Mouse (Mus musculus): ENCODE results near the gene Lrch4. TPM values are rescaled to one million over a fixed set of nuclear protein-coding genes. Genes with fewer than 3 reads are reported as not detected.
"Not testable (repeated sequence)": the region's sequence is repeated elsewhere in the genome, so short reads cannot be mapped to it uniquely, and the experiment has no call there.

The Lrch4 gene
- polyA plus RNA-seq, 1 experiment from 2014 or later = 35.3 TPM

DNA sequence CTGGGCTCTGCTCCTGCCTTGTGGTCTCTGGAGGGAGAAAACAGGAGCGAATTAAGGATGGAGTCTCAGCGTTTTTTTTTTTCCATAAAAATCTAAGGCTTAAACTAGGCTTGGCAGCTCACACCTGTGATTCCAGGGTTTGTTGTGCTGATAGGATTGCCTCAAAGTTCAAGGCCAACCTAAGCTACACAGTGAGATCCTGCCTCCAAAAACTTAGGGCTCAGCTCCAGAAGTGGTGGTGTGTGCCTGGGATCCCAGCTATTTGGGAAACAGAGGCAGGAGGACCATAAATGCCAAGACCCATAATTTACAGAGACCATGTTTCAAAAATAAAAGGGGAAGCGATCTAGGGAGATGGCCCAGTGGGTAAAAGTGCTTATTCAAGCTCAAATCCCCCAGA, 19.6 kb upstream of the Lrch4 start:
- H3K4me2 ChIP-seq (ENCODE audit: low read depth, severe bottlenecking) = peak overlapping the region; percentile 57
- peak overlapping the region; percentile 30; the same call in 1 of the 2 replicates for H3K4me3 ChIP-seq (ENCODE audit: low read depth, low read length)
- ATAC-seq (ENCODE audit: insufficient number of reproducible peaks, low FRiP score, low TSS enrichment, low read depth) = no peak
- H3K9me3 ChIP-seq (ENCODE audit: control insufficient read depth, low read length) = no peaks in the 10 kb centered on the region
- peaks cover 50% of the 10 kb centered on the region for H3K4me1 ChIP-seq (ENCODE audit: control insufficient read depth, insufficient read depth, low read length)
- H3K36me3 ChIP-seq (ENCODE audit: control insufficient read depth, insufficient read depth, low read length) = peaks cover 6% of the 10 kb centered on the region; the same call in 1 of the 2 replicates
- no peaks in the 10 kb centered on the region for H3K27me3 ChIP-seq (ENCODE audit: control insufficient read depth, insufficient read depth, low read length)
- peak overlapping the region; percentile 50; the same call in 1 of the 2 replicates for H3K9ac ChIP-seq (ENCODE audit: low read length)
- no peak for DNase-seq (ENCODE audit: low spot score)
- 42% methylated on average over 3 of the region's 3 CpGs for WGBS
- peak overlapping the region; percentile 30; the same call in 1 of the 2 replicates for H3K27ac ChIP-seq (replicated peaks; ENCODE audit: low read depth, low read length)

DNA sequence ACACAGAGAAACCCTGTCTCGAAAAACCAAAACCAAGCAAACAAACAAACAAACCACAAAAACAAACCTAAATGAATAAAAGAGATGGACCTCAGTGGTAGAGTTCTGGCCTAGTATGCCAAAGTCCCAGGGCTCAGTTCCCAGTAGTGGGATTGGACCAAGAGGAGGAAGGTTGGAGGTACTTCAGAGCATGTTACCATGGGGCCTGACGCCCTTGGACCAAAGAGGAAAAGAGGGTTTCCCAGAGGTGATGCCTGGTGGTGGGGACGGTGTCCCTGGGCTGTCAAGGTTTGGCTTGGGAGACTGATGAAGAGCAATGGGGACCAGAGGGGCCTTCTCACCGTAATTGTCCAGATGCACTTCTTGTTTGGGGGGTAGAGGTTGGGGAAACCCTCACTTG, 18.9 kb upstream of the Lrch4 start:
- Histone ChIP-seq H3K9me3 (ENCODE audit: control insufficient read depth, low read length) (no peaks in the 10 kb centered on the region), H3K9ac (ENCODE audit: low read length) (peak overlapping the region; percentile 49; the same call in 1 of the 2 replicates), H3K27me3 (ENCODE audit: control insufficient read depth, insufficient read depth, low read length) (no peaks in the 10 kb centered on the region), H3K36me3 (ENCODE audit: control insufficient read depth, insufficient read depth, low read length) (peaks cover 6% of the 10 kb centered on the region; the same call in 1 of the 2 replicates), H3K4me3 (ENCODE audit: low read depth, low read length) (peak overlapping the region; percentile 30), H3K27ac (replicated peaks; ENCODE audit: low read depth, low read length) (peak overlapping the region; percentile 97), H3K4me1 (ENCODE audit: control insufficient read depth, insufficient read depth, low read length) (peaks cover 50% of the 10 kb centered on the region), H3K4me2 (ENCODE audit: low read depth, severe bottlenecking) (peak overlapping the region; percentile 57)
- WGBS = 39% methylated on average over 4 of the region's 4 CpGs
- no peak for ATAC-seq (ENCODE audit: insufficient number of reproducible peaks, low FRiP score, low TSS enrichment, low read depth)
- no peak for DNase-seq (ENCODE audit: low spot score)

DNA sequence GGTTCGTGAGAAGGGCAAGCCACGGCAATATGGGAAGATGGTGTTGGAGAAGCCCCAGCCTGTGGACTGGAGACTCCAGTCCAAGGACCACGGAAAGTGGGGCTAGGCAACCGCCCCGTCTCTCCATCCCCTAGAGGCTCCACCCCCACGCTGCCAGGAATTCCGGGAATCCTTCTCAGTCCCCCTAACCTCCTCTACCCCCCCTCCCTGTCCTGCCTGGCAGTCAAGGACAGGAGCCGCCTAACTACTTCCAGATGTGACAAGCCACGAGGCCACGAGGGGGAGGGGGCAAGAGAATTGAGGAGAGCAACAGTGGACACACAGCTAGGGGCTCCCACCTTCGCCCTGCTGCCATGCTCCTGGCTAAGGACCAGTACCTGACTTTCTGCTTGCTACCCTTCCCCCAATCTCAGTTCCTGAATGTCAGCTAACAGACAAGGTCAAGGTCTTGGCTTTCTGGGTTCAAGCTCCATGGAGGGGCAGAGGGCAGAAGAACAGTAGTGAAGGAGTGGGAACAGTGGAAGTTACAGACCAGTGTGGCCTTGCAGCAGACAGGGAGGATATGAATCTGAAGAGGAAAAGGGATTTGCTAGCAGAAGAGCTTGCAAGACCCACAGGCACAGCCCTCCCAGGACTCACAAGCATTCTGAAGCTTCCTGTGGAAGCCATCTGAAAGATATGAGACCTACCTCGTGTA, 18.2 kb upstream of the Lrch4 start:
- Histone ChIP-seq H3K36me3 (ENCODE audit: control insufficient read depth, insufficient read depth, low read length) (peaks cover 3% of the 10 kb centered on the region; the same call in 1 of the 2 replicates), H3K4me2 (ENCODE audit: low read depth, severe bottlenecking) (peak overlapping the region; percentile 57), H3K27ac (replicated peaks; ENCODE audit: low read depth, low read length) (peak overlapping the region; percentile 97), H3K4me3 (ENCODE audit: low read depth, low read length) (peak overlapping the region; percentile 30), H3K9ac (ENCODE audit: low read length) (peak overlapping the region; percentile 49), H3K4me1 (ENCODE audit: control insufficient read depth, insufficient read depth, low read length) (peaks cover 50% of the 10 kb centered on the region), H3K27me3 (ENCODE audit: control insufficient read depth, insufficient read depth, low read length) (no peaks in the 10 kb centered on the region), H3K9me3 (ENCODE audit: control insufficient read depth, low read length) (no peaks in the 10 kb centered on the region)
- DNase-seq (ENCODE audit: low spot score) (peak; percentile 97), ATAC-seq (ENCODE audit: insufficient number of reproducible peaks, low FRiP score, low TSS enrichment, low read depth) (peak; percentile 86)
- under 1% methylated on average over 12 of the region's 12 CpGs for WGBS

DNA sequence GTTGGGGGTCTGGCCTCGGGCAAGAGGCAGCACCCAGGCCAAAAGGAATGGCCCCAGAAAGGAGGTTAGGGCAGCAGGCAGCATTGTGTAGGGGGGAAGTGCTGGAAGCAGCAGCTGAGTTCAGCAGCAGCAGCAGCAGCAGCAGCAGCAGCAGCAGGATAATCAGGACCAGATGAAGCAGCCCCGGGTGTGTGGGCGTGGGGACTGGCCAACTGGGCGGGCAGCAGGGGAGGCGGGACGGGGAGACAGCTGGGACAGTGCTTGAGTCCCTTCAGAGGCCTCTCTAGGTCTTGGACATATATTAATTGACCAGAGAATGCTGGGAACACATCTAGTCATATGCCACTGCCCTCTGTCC, 17.7 kb upstream of the Lrch4 start:
- Histone ChIP-seq H3K4me3 (ENCODE audit: low read depth, low read length) (peak overlapping the region; percentile 30), H3K27me3 (ENCODE audit: control insufficient read depth, insufficient read depth, low read length) (no peaks in the 10 kb centered on the region), H3K4me2 (ENCODE audit: low read depth, severe bottlenecking) (peak overlapping the region; percentile 57), H3K36me3 (ENCODE audit: control insufficient read depth, insufficient read depth, low read length) (peaks cover 3% of the 10 kb centered on the region; the same call in 1 of the 2 replicates), H3K27ac (replicated peaks; ENCODE audit: low read depth, low read length) (peak overlapping the region; percentile 97), H3K4me1 (ENCODE audit: control insufficient read depth, insufficient read depth, low read length) (peaks cover 50% of the 10 kb centered on the region), H3K9ac (ENCODE audit: low read length) (peak overlapping the region; percentile 49), H3K9me3 (ENCODE audit: control insufficient read depth, low read length) (no peaks in the 10 kb centered on the region)
- 0% methylated on average over 6 of the region's 6 CpGs for WGBS
- ATAC-seq (ENCODE audit: insufficient number of reproducible peaks, low FRiP score, low TSS enrichment, low read depth) (peak; percentile 28), DNase-seq (ENCODE audit: low spot score) (peak; percentile 92)

DNA sequence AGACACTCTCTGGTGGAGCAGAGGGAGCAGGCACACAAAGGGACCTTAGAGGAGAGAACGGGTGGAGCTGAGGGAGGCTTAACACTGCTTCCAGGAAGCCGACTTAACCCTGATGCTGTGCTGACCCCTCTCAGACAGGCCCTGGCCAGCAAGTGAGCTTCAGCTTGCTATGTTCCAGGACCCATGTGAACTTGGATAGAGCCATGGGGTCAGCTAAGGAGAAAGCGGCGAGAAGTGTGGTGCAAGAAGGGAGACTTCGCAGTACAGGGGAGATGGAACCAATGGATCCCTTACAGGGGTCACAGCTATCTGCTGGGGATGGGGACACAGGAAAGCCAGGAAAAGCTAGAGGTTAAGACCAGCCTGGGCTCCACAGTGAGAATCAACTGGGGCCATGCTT, 15.8 kb upstream of the Lrch4 start:
- H3K4me2 ChIP-seq (ENCODE audit: low read depth, severe bottlenecking) = no peak overlapping the region
- WGBS = 72% methylated on average over 5 of the region's 5 CpGs
- no peaks in the 10 kb centered on the region for H3K9me3 ChIP-seq (ENCODE audit: control insufficient read depth, low read length)
- ATAC-seq (ENCODE audit: insufficient number of reproducible peaks, low FRiP score, low TSS enrichment, low read depth) (no peak), DNase-seq (ENCODE audit: low spot score) (no peak)
- peak overlapping the region; percentile 97; the same call in 1 of the 2 replicates for H3K27ac ChIP-seq (replicated peaks; ENCODE audit: low read depth, low read length)
- H3K9ac ChIP-seq (ENCODE audit: low read length) = peak overlapping the region; percentile 41
- H3K4me3 ChIP-seq (ENCODE audit: low read depth, low read length) = no peak overlapping the region
- no peaks in the 10 kb centered on the region for H3K36me3 ChIP-seq (ENCODE audit: control insufficient read depth, insufficient read depth, low read length)
- peaks cover 46% of the 10 kb centered on the region for H3K4me1 ChIP-seq (ENCODE audit: control insufficient read depth, insufficient read depth, low read length)
- no peaks in the 10 kb centered on the region for H3K27me3 ChIP-seq (ENCODE audit: control insufficient read depth, insufficient read depth, low read length)

DNA sequence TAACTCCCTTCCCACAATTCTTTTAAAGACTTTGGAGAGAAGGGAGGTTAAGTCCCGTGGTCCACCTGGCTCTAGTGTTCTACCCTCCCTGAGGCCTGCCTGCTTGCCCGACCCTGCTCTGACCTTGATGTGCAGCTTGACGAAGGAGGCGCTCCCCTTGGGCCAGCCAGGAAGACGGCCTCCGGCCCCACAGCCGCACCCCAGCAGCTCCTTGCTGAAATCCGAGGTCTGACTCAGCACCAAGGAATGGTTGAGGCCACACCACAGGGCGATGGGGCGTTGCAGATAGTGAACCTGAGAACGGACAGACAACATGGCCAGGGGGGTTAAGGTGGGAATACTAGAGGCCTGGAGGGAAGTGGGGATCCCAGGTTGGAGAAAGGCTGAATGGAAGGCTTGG, 15.4 kb upstream of the Lrch4 start, which contains the start of gene Pcolce:
Pcolce (minus strand) TSS at position 235 of the 400 bp plus-strand sequence.
- Histone ChIP-seq H3K4me2 (ENCODE audit: low read depth, severe bottlenecking) (no peak within 1 kb of the TSS), H3K36me3 (ENCODE audit: control insufficient read depth, insufficient read depth, low read length) (no peaks in the 10 kb centered on the region), H3K4me1 (ENCODE audit: control insufficient read depth, insufficient read depth, low read length) (peaks cover 42% of the 10 kb centered on the region), H3K27ac (replicated peaks; ENCODE audit: low read depth, low read length) (peak within 1 kb of the TSS; percentile 97; the same call in 1 of the 2 replicates), H3K9ac (ENCODE audit: low read length) (peak within 1 kb of the TSS; percentile 41), H3K27me3 (ENCODE audit: control insufficient read depth, insufficient read depth, low read length) (no peaks in the 10 kb centered on the region), H3K4me3 (ENCODE audit: low read depth, low read length) (no peak within 1 kb of the TSS), H3K9me3 (ENCODE audit: control insufficient read depth, low read length) (no peaks in the 10 kb centered on the region)
- ATAC-seq (ENCODE audit: insufficient number of reproducible peaks, low FRiP score, low TSS enrichment, low read depth) (no peak), DNase-seq (ENCODE audit: low spot score) (no peak)
- WGBS = 46% methylated on average over 11 of the region's 11 CpGs

DNA sequence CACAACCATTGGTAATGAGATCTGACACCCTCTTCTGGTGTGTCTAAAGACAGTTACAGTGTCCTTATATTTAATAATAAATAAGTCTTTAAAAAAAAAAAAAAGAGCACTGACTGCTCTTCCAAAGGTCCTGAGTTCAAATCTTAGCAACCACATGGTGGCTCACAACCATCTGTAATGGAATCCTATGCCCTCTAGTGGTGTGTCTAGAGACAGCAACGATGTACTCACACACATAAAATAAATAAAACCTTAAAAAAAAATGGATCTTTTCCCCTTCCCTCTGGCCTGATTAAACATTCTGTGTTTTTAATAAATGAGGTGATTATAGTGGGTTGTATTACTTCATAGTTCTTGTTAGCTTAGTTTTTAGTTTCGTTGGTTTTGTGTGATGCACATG, 14.0 kb upstream of the Lrch4 start:
- peaks cover 28% of the 10 kb centered on the region for H3K4me1 ChIP-seq (ENCODE audit: control insufficient read depth, insufficient read depth, low read length)
- H3K9me3 ChIP-seq (ENCODE audit: control insufficient read depth, low read length); ATAC-seq (ENCODE audit: insufficient number of reproducible peaks, low FRiP score, low TSS enrichment, low read depth); H3K27ac ChIP-seq (replicated peaks; ENCODE audit: low read depth, low read length); H3K4me3 ChIP-seq (ENCODE audit: low read depth, low read length); DNase-seq (ENCODE audit: low spot score); H3K36me3 ChIP-seq (ENCODE audit: control insufficient read depth, insufficient read depth, low read length); H3K9ac ChIP-seq (ENCODE audit: low read length); H3K4me2 ChIP-seq (ENCODE audit: low read depth, severe bottlenecking); H3K27me3 ChIP-seq (ENCODE audit: control insufficient read depth, insufficient read depth, low read length): not testable (repeated sequence)
- WGBS = 91% methylated on average over 2 of the region's 2 CpGs

DNA sequence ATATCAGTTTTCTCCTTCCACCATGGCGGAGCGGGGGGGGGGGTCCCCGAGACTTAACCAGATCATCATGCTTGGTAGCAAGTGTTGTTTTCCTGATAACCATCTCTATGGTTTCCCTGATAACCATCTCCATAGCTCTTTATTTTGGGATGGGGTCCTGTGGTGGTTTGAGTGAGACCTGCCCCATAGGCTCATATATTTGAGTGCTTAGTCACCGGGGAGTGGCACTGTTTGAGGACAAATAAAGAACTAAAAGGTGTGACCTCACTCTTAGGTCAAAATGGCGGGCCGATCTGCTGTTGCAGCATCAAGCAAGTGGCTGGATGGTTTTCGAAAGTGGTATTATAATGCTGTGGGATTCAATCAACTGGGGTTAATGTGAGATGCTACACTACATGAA, 13.6 kb upstream of the Lrch4 start:
- WGBS = 92% methylated on average over 7 of the region's 7 CpGs
- H3K4me2 ChIP-seq (ENCODE audit: low read depth, severe bottlenecking) = no peak overlapping the region
- no peak overlapping the region for H3K27ac ChIP-seq (replicated peaks; ENCODE audit: low read depth, low read length)
- no peaks in the 10 kb centered on the region for H3K27me3 ChIP-seq (ENCODE audit: control insufficient read depth, insufficient read depth, low read length)
- H3K9me3 ChIP-seq (ENCODE audit: control insufficient read depth, low read length) = no peaks in the 10 kb centered on the region
- H3K36me3 ChIP-seq (ENCODE audit: control insufficient read depth, insufficient read depth, low read length) = no peaks in the 10 kb centered on the region
- H3K4me3 ChIP-seq (ENCODE audit: low read depth, low read length) = no peak overlapping the region
- peaks cover 28% of the 10 kb centered on the region for H3K4me1 ChIP-seq (ENCODE audit: control insufficient read depth, insufficient read depth, low read length)
- no peak for DNase-seq (ENCODE audit: low spot score)
- ATAC-seq (ENCODE audit: insufficient number of reproducible peaks, low FRiP score, low TSS enrichment, low read depth) = no peak
- no peak overlapping the region for H3K9ac ChIP-seq (ENCODE audit: low read length)

Data from limb, embryonic 11.5 days (tissue).